Mouse (Mus musculus): ENCODE measurements around the gene Dennd1a. TPM values are rescaled to one million over a fixed set of nuclear protein-coding genes. Genes with fewer than 3 reads are reported as not detected.
A peak's percentile ranks its signal among the peaks of the same experiment; 100 is the strongest.

Gene Dennd1a
- total and polyA plus RNA-seq, 2 experiments, result 13.0 to 14.5 TPM

GRCm38 (mm10) chr2:37908296-37908695 is 378.9 kb downstream of the Dennd1a start:
- Histone ChIP-seq H3K79me2 (ENCODE audit: control insufficient read depth, insufficient read depth, low read length) (no peaks in the 10 kb centered on the region), H3K27me3 (ENCODE audit: control insufficient read depth, insufficient read depth, low read length) (no peaks in the 10 kb centered on the region), H3K4me3 (ENCODE audit: insufficient read depth, low read depth, low read length) (no peak overlapping the region), H3K4me1 (ENCODE audit: control insufficient read depth, insufficient read depth, low read length) (peaks cover 5% of the 10 kb centered on the region), H3K9ac (ENCODE audit: low read depth, low read length) (no peak overlapping the region), H3K36me3 (ENCODE audit: control insufficient read depth, insufficient read depth, low read length) (no peaks in the 10 kb centered on the region), H3K27ac (replicated peaks; ENCODE audit: insufficient read depth, low read depth, low read length) (no peak overlapping the region)
- 94% methylated on average over 3 of the region's 3 CpGs for WGBS
- no peak for DNase-seq (ENCODE audit: extremely low read depth, low read depth, low spot score)
- TF ChIP-seq POLR2A (IDR thresholded peaks at IDR 0.05; ENCODE audit: extremely low read depth, insufficient read depth, low read length), result no peak

GRCm38 (mm10) chr2:37906261-37906660 is 380.9 kb downstream of the Dennd1a start:
- TF ChIP-seq POLR2A (IDR thresholded peaks at IDR 0.05; ENCODE audit: extremely low read depth, insufficient read depth, low read length) (no peak), CTCF (IDR thresholded peaks at IDR 0.05; ENCODE audit: low read depth, low read length) (no peak)
- Histone ChIP-seq H3K27me3 (ENCODE audit: control insufficient read depth, insufficient read depth, low read length) (no peaks in the 10 kb centered on the region), H3K9ac (ENCODE audit: low read depth, low read length) (no peak overlapping the region), H3K79me2 (ENCODE audit: control insufficient read depth, insufficient read depth, low read length) (no peaks in the 10 kb centered on the region), H3K27ac (replicated peaks; ENCODE audit: insufficient read depth, low read depth, low read length) (no peak overlapping the region), H3K4me3 (ENCODE audit: insufficient read depth, low read depth, low read length) (no peak overlapping the region), H3K36me3 (ENCODE audit: control insufficient read depth, insufficient read depth, low read length) (no peaks in the 10 kb centered on the region), H3K4me1 (ENCODE audit: control insufficient read depth, insufficient read depth, low read length) (peaks cover 8% of the 10 kb centered on the region)
- DNase-seq (ENCODE audit: extremely low read depth, low read depth, low spot score), result no peak
- 87% methylated on average over 2 of the region's 2 CpGs for WGBS

- WGBS, result 25% methylated on average over 8 of the region's 8 CpGs
- Histone ChIP-seq H3K79me2 (ENCODE audit: control insufficient read depth, insufficient read depth, low read length) (no peaks in the 10 kb centered on the region), H3K9ac (ENCODE audit: low read depth, low read length) (no peak overlapping the region), H3K4me1 (ENCODE audit: control insufficient read depth, insufficient read depth, low read length) (peaks cover 8% of the 10 kb centered on the region), H3K27me3 (ENCODE audit: control insufficient read depth, insufficient read depth, low read length) (no peaks in the 10 kb centered on the region), H3K36me3 (ENCODE audit: control insufficient read depth, insufficient read depth, low read length) (no peaks in the 10 kb centered on the region), H3K27ac (replicated peaks; ENCODE audit: insufficient read depth, low read depth, low read length) (no peak overlapping the region), H3K4me3 (ENCODE audit: insufficient read depth, low read depth, low read length) (no peak overlapping the region)
- DNase-seq (ENCODE audit: extremely low read depth, low read depth, low spot score), result peak; percentile 57
- TF ChIP-seq POLR2A (IDR thresholded peaks at IDR 0.05; ENCODE audit: extremely low read depth, insufficient read depth, low read length), result no peak
- TF ChIP-seq CTCF (IDR thresholded peaks at IDR 0.05; ENCODE audit: low read depth, low read length), result no peak
Measured at GRCm38 (mm10) chr2:37903286-37903685, 383.9 kb downstream of the Dennd1a start.

- TF ChIP-seq POLR2A (IDR thresholded peaks at IDR 0.05; ENCODE audit: extremely low read depth, insufficient read depth, low read length) (no peak), CTCF (IDR thresholded peaks at IDR 0.05; ENCODE audit: low read depth, low read length) (no peak)
- Histone ChIP-seq H3K36me3 (ENCODE audit: control insufficient read depth, insufficient read depth, low read length) (no peaks in the 10 kb centered on the region), H3K9ac (ENCODE audit: low read depth, low read length) (no peak overlapping the region), H3K4me1 (ENCODE audit: control insufficient read depth, insufficient read depth, low read length) (no peaks in the 10 kb centered on the region), H3K4me3 (ENCODE audit: insufficient read depth, low read depth, low read length) (no peak overlapping the region), H3K27ac (replicated peaks; ENCODE audit: insufficient read depth, low read depth, low read length) (no peak overlapping the region), H3K79me2 (ENCODE audit: control insufficient read depth, insufficient read depth, low read length) (no peaks in the 10 kb centered on the region), H3K27me3 (ENCODE audit: control insufficient read depth, insufficient read depth, low read length) (no peaks in the 10 kb centered on the region)
- DNase-seq (ENCODE audit: extremely low read depth, low read depth, low spot score), result no peak
- 97% methylated on average over 3 of the region's 3 CpGs for whole genome bisulfite sequencing
Measured at GRCm38 (mm10) chr2:37883214-37883613, 404.0 kb downstream of the Dennd1a start.

DNA sequence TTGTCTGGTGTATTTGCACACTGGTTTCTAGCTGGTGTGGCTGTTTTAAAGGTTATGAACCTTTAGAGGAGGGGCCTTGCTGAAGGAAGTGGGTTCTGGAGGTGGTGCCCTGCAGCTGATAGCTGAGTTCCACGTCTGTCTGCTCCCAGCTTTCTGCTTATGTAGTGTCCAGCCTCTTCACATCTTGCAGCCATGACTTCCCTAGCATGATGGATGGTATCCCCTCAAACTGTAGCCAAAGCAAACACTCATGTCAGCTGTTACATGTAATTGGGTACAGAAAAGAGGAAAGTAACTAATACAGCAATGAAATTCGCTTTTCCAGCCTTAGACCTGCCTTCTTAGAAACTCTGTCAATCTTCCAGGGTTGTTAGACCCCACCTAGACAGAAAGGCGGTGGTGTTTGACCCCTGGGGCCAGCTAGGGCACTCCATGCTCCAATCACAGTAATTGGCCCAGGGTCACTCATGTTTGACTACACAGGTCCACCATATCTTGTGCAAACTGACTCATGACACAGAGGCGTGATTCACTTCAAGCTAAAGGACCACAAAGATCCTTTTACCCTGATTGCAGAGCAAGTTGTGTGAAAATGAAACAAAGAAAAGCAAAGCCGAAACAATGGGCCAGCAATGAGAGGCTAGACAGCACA is 405.8 kb downstream of the Dennd1a start:
- H3K36me3 ChIP-seq (ENCODE audit: control insufficient read depth, insufficient read depth, low read length), result no peaks in the 10 kb centered on the region
- no peak overlapping the region for H3K27ac ChIP-seq (replicated peaks; ENCODE audit: insufficient read depth, low read depth, low read length)
- no peaks in the 10 kb centered on the region for H3K79me2 ChIP-seq (ENCODE audit: control insufficient read depth, insufficient read depth, low read length)
- no peak overlapping the region for H3K4me3 ChIP-seq (ENCODE audit: insufficient read depth, low read depth, low read length)
- TF ChIP-seq CTCF (IDR thresholded peaks at IDR 0.05; ENCODE audit: low read depth, low read length), result no peak
- no peak for TF ChIP-seq POLR2A (IDR thresholded peaks at IDR 0.05; ENCODE audit: extremely low read depth, insufficient read depth, low read length)
- H3K9ac ChIP-seq (ENCODE audit: low read depth, low read length), result no peak overlapping the region
- 75% methylated on average over 5 of the region's 5 CpGs for WGBS
- peak; percentile 10 for DNase-seq (ENCODE audit: extremely low read depth, low read depth, low spot score)
- H3K4me1 ChIP-seq (ENCODE audit: control insufficient read depth, insufficient read depth, low read length), result no peaks in the 10 kb centered on the region
- H3K27me3 ChIP-seq (ENCODE audit: control insufficient read depth, insufficient read depth, low read length), result no peaks in the 10 kb centered on the region

DNA sequence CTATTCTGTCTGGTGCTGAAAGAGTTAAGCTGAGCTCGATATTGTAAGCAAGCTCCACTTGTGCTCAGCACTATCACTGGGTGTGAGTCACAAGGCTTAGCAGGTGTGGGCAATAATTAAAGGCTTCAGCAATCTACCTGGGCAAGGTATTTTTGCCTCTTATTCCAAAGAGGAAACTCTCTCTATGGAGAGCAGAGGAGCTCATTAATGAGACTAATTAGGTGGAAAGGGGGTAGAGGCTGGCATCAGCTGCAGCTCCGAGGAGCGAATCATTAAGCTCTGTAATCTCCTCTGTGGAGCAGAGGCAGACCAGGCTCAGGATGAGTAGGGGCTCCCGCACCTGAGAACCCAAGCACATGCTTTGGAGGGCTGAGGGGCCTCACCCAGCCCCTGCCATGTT is 407.5 kb downstream of the Dennd1a start:
- TF ChIP-seq CTCF (IDR thresholded peaks at IDR 0.05; ENCODE audit: low read depth, low read length), result no peak
- no peak for TF ChIP-seq POLR2A (IDR thresholded peaks at IDR 0.05; ENCODE audit: extremely low read depth, insufficient read depth, low read length)
- H3K36me3 ChIP-seq (ENCODE audit: control insufficient read depth, insufficient read depth, low read length), result no peaks in the 10 kb centered on the region
- H3K79me2 ChIP-seq (ENCODE audit: control insufficient read depth, insufficient read depth, low read length), result no peaks in the 10 kb centered on the region
- no peak overlapping the region for H3K4me3 ChIP-seq (ENCODE audit: insufficient read depth, low read depth, low read length)
- WGBS, result 80% methylated on average over 4 of the region's 4 CpGs
- no peak for DNase-seq (ENCODE audit: extremely low read depth, low read depth, low spot score)
- H3K27ac ChIP-seq (replicated peaks; ENCODE audit: insufficient read depth, low read depth, low read length), result no peak overlapping the region
- no peak overlapping the region for H3K9ac ChIP-seq (ENCODE audit: low read depth, low read length)
- no peaks in the 10 kb centered on the region for H3K4me1 ChIP-seq (ENCODE audit: control insufficient read depth, insufficient read depth, low read length)
- H3K27me3 ChIP-seq (ENCODE audit: control insufficient read depth, insufficient read depth, low read length), result no peaks in the 10 kb centered on the region

Measured in liver, adult 2 months (tissue).